Mouse (Mus musculus) spleen, postnatal 4 days (tissue): ENCODE data around the gene Dennd2c.

ENCODE experiments used
- DNase-seq, 2 experiments: peaks; one replicate each; pipeline ENCODE4 v3.0.0; 2022; ENCODE audit warnings: low spot score in 2 of 2

Gene Dennd2c

GRCm38 (mm10) chr3:103102454-103103390, at the start of gene Dennd2c:
Gene Dennd2c (plus strand): TSS chr3:103102604.
- DNase-seq = peak; percentile 98 to 99

GRCm38 (mm10) chr3:103056016-103056595, 46.3 kb upstream of the Dennd2c start:
- no peak for DNase-seq

- DNase-seq = no peak
Observed at GRCm38 (mm10) chr3:103057752-103058151, 44.7 kb upstream of the Dennd2c start.

- DNase-seq = peak; percentile 91 to 97
Observed at GRCm38 (mm10) chr3:103058207-103059157, 43.9 kb upstream of the Dennd2c start, which contains the start of gene Nras. Gene Nras (plus strand): TSS chr3:103058285.

GRCm38 (mm10) chr3:103066927-103067326, 35.5 kb upstream of the Dennd2c start:
- DNase-seq = no peak

GRCm38 (mm10) chr3:103068971-103069370, 33.4 kb upstream of the Dennd2c start:
- no peak for DNase-seq

GRCm38 (mm10) chr3:103073771-103074170, 28.6 kb upstream of the Dennd2c start, which contains the start of gene Ampd1:
Gene Ampd1 (plus strand): TSS chr3:103074014.
- DNase-seq = no peak

- DNase-seq = no peak
Observed at GRCm38 (mm10) chr3:103075871-103076270, 26.5 kb upstream of the Dennd2c start.

GRCm38 (mm10) chr3:103076476-103076875, 25.9 kb upstream of the Dennd2c start:
- DNase-seq = no peak

GRCm38 (mm10) chr3:103079301-103079700, 23.1 kb upstream of the Dennd2c start:
- DNase-seq = no peak

- no peak for DNase-seq
Observed at GRCm38 (mm10) chr3:103081051-103081450, 21.4 kb upstream of the Dennd2c start.

- DNase-seq = no peak
Observed at GRCm38 (mm10) chr3:103081861-103082453, 20.4 kb upstream of the Dennd2c start.

GRCm38 (mm10) chr3:103082761-103083160, 19.6 kb upstream of the Dennd2c start:
- no peak for DNase-seq

GRCm38 (mm10) chr3:103085986-103086385, 16.4 kb upstream of the Dennd2c start:
- DNase-seq = no peak

- DNase-seq = no peak
Observed at GRCm38 (mm10) chr3:103091753-103092152, 10.7 kb upstream of the Dennd2c start.

- DNase-seq = no peak
Observed at GRCm38 (mm10) chr3:103098662-103099061, 3.7 kb upstream of the Dennd2c start.

GRCm38 (mm10) chr3:103099667-103100066, 2.7 kb upstream of the Dennd2c start:
- no peak for DNase-seq

- no peak for DNase-seq
Observed at GRCm38 (mm10) chr3:103100735-103101134, 1.7 kb upstream of the Dennd2c start.

GRCm38 (mm10) chr3:103101194-103101593, 1.2 kb upstream of the Dennd2c start:
- DNase-seq = no peak

GRCm38 (mm10) chr3:103101909-103102308, 495 bp upstream of the Dennd2c start:
- DNase-seq = peak; percentile 32 to 70

GRCm38 (mm10) chr3:103107565-103108240, 5.3 kb downstream of the Dennd2c start:
- peak in 1 of 2 experiments; percentile 54 for DNase-seq
